Mouse (Mus musculus) lung, embryonic 14.5 days (tissue): ENCODE measurements around the gene Cops7b. TPM values are rescaled to one million over a fixed set of nuclear protein-coding genes. Genes with fewer than 3 reads are reported as not detected.
A peak's percentile ranks its signal among the peaks of the same experiment; 100 is the strongest.

Experiments
- ATAC-seq: fragments of 200-750 bp; cut with Nextera tagmentation; 2 replicates; pipeline ENCODE4 v1.8.0; 2017; ENCODE audit warnings: mild to moderate bottlenecking, moderate TSS enrichment, moderate library complexity; ENCODE audit not compliant: insufficient read depth
- DNase-seq: peaks from one replicate; pipeline ENCODE4 v3.0.0-alpha.2; 2015
- H3K27ac ChIP-seq: fragments of 300-500 bp; sonication (generic); 2 replicates; pipeline ENCODE4 v1.5.1; 2014; ENCODE audit warnings: low read depth, mild to moderate bottlenecking, moderate library complexity
- H3K27me3 ChIP-seq: fragments of 300-500 bp; sonication (generic); 2 replicates; pipeline ENCODE4 v1.6.1; 2014; ENCODE audit warnings: low read length, control low read depth; ENCODE audit not compliant: insufficient read depth
- H3K36me3 ChIP-seq: fragments of 300-500 bp; sonication (generic); 2 replicates; pipeline ENCODE4 v1.6.1; 2014; ENCODE audit warnings: control low read depth; ENCODE audit not compliant: insufficient read depth
- H3K4me1 ChIP-seq: fragments of 300-500 bp; sonication (generic); 2 replicates; pipeline ENCODE4 v1.6.1; 2014; ENCODE audit warnings: antibody characterized with exemption, control low read depth; ENCODE audit not compliant: insufficient read depth
- H3K4me2 ChIP-seq: fragments of 300-500 bp; sonication (generic); 2 replicates; pipeline ENCODE4 v1.6.1; 2014; ENCODE audit warnings: mild to moderate bottlenecking
- H3K4me3 ChIP-seq: fragments of 300-500 bp; sonication (generic); 2 replicates; pipeline ENCODE4 v1.5.1; 2014; ENCODE audit warnings: low read depth, low read length
- H3K9ac ChIP-seq: fragments of 300-500 bp; sonication (generic); 2 replicates; pipeline ENCODE4 v1.6.1; 2014
- H3K9me3 ChIP-seq: fragments of 300-500 bp; sonication (generic); 2 replicates; pipeline ENCODE4 v1.6.1; 2016; ENCODE audit warnings: low read depth, low read length, control low read depth
- CTCF ChIP-seq: IDR thresholded peaks from 2 replicates; pipeline ENCODE4 v1.5.1; 2016; ENCODE audit warnings: antibody characterized with exemption, low read depth
- WGBS: fragments of 180-500 bp; shearing (Covaris S2); extraction: QIAGEN DNeasy Blood & Tissue Kit; methylation state at CpG from one replicate; pipeline ENCODE4 v1.1.7; 2014; 5-methylcytosine and 5-hydroxymethylcytosine counted together
- polyA plus RNA-seq: library from polyadenylated mRNA; unstranded; fragments of >200 nt; fragmentation: Nextera tagmentation; extraction: Ambion mirVana; gene quantifications from 2 replicates; pipeline ENCODE4 v1.2.1, GENCODE M21; 2014

The Cops7b gene
- polyA plus RNA-seq, 1 experiment from 2014 or later: 38.0 TPM

DNA sequence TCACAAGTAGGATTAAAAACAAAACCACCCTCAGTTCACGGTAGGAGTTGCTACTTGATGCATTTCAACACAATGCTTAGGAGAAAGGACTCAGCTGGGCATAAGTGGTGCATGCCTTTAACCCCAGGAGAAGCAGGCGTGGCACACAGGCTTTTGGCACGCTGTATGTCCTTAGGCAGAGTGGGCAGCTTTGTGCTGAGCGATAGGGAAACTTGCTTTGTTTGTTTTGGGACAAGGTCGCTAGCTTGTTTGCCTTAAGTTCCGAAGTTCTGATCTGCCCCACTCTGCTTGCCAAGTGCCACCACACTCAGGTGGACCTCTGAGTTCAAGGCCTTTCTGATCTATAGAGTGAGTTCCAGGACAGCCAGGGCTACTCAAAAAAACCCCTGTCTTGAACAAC, 12.6 kb downstream of the Cops7b start:
- ATAC-seq: no peak
- Histone ChIP-seq H3K27me3 (no peaks in the 10 kb centered on the region), H3K4me3 (no peak overlapping the region), H3K9ac (no peak overlapping the region), H3K27ac (no peak overlapping the region), H3K4me1 (no peaks in the 10 kb centered on the region), H3K36me3 (peaks cover 68% of the 10 kb centered on the region), H3K9me3 (no peaks in the 10 kb centered on the region), H3K4me2 (no peak overlapping the region)
- DNase-seq: no peak
- TF ChIP-seq CTCF: no peak
- 76% methylated on average over 6 of the region's 6 CpGs for WGBS

DNA sequence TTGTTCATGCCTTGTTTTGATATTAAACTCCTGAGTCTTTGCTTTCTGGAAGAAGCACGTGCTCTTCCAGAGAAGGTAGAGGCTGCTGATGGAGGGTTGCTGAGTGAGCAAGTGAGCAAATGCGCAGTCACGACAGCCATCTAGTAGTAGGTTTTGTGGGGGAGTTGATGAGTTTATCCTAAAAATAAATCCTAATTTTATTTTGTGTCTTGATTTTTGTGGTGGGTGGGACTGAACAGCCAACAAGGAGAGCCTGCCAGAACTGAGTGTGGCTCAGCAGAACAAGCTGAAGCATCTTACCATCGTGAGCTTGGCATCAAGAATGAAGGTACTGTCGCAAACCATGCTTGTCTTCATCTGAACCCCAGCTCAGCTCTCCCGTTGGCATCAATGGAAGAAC, 13.8 kb downstream of the Cops7b start:
- peaks cover 72% of the 10 kb centered on the region for H3K36me3 ChIP-seq
- H3K27ac ChIP-seq: no peak overlapping the region
- H3K4me1 ChIP-seq: no peaks in the 10 kb centered on the region
- ATAC-seq (no peak), DNase-seq (no peak)
- no peaks in the 10 kb centered on the region for H3K27me3 ChIP-seq
- no peak overlapping the region for H3K4me2 ChIP-seq
- 89% methylated on average over 6 of the region's 6 CpGs for WGBS
- no peaks in the 10 kb centered on the region for H3K9me3 ChIP-seq
- H3K4me3 ChIP-seq: no peak overlapping the region
- H3K9ac ChIP-seq: no peak overlapping the region
- TF ChIP-seq CTCF: no peak

DNA sequence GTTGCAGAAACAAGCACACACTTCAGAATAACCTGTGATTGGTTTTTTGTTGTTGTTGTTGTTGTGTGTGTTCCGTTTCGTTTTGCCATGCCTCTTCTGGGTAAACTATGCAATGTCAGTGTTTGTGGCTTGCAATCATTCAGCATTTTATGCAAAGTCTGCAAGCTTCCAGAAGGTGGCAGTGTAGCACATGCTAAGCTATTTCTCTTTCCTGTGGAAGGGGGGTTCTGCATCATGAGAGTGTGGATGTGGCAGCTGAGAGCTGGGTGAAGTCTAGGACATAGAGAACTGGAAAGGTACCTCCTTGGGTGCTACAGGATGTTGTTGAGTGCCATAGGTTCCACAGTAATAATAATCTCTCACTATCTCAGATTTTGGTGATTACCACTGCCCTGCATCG, 15.8 kb downstream of the Cops7b start:
- Histone ChIP-seq H3K27ac (no peak overlapping the region), H3K9ac (no peak overlapping the region), H3K4me2 (no peak overlapping the region), H3K4me1 (no peaks in the 10 kb centered on the region), H3K27me3 (no peaks in the 10 kb centered on the region), H3K36me3 (peaks cover 77% of the 10 kb centered on the region), H3K4me3 (no peak overlapping the region), H3K9me3 (no peaks in the 10 kb centered on the region)
- peak; percentile 71 for DNase-seq
- ATAC-seq: no peak; the same call in 1 of the 2 replicates
- TF ChIP-seq CTCF: peak; percentile 66
- 76% methylated on average over 3 of the region's 3 CpGs for WGBS

GRCm38 (mm10) chr1:86600117-86600516, 17.4 kb downstream of the Cops7b start:
- Histone ChIP-seq H3K27me3 (no peaks in the 10 kb centered on the region), H3K36me3 (peaks cover 79% of the 10 kb centered on the region), H3K4me1 (no peaks in the 10 kb centered on the region), H3K9me3 (no peaks in the 10 kb centered on the region), H3K9ac (no peak overlapping the region), H3K4me2 (no peak overlapping the region), H3K27ac (no peak overlapping the region), H3K4me3 (no peak overlapping the region)
- TF ChIP-seq CTCF: no peak
- 82% methylated on average over 2 of the region's 2 CpGs for WGBS
- DNase-seq (no peak), ATAC-seq (no peak)

- 80% methylated on average over 1 of the region's 1 CpGs for WGBS
- Histone ChIP-seq H3K4me3 (no peak overlapping the region), H3K9me3 (no peaks in the 10 kb centered on the region), H3K36me3 (peaks cover 22% of the 10 kb centered on the region), H3K4me1 (no peaks in the 10 kb centered on the region), H3K9ac (no peak overlapping the region), H3K27me3 (no peaks in the 10 kb centered on the region), H3K4me2 (no peak overlapping the region), H3K27ac (no peak overlapping the region)
- ATAC-seq (no peak), DNase-seq (no peak)
- no peak for TF ChIP-seq CTCF
These were observed 28.2 kb downstream of the Cops7b start for GRCm38 (mm10) chr1:86610954-86611353.

DNA sequence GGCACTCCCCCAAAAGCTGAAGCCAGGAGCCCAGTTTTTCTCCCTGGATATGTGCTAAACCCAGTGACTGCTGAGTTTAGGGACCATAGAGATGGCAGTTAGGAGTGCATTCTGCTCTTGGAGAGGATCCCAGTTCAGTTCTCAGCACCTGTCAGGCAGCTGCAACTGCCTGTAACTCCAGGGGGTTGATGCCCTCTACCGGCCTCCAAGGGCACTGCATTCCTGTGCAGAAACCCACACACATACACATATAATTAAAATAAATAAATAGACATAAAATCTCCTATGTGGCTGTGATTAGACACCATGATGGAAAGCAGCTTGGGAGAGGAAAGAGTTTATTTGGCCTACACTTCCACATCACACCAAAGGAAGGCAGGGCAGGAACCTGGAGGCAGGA, 29.4 kb downstream of the Cops7b start:
- Histone ChIP-seq H3K27ac (no peak overlapping the region), H3K27me3 (no peaks in the 10 kb centered on the region), H3K9me3 (no peaks in the 10 kb centered on the region), H3K4me2 (no peak overlapping the region), H3K36me3 (peaks cover 12% of the 10 kb centered on the region; the same call in 1 of the 2 replicates), H3K9ac (no peak overlapping the region), H3K4me1 (no peaks in the 10 kb centered on the region), H3K4me3 (no peak overlapping the region)
- DNase-seq: no peak
- no peak for ATAC-seq
- TF ChIP-seq CTCF: no peak
- 57% methylated on average over 1 of the region's 1 CpGs for WGBS

DNA sequence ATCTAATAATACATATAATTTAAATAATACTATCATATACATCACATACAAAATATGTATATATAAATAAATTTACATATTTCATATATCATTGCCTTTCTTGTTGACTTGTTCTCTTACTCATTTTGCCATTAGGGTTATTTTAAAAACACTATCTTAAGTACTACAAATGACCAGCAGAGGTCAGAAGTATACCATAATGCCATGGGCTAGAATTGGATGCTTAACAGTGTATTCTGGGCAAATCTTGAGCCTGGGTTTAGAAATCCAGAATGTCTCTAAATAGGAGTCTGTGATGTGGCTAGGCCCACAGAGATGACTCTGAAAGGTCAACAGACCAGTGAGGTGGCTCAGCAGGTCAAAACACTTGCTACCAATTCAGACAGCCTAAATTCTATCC, 31.6 kb downstream of the Cops7b start:
- no peaks in the 10 kb centered on the region for H3K27me3 ChIP-seq
- no peaks in the 10 kb centered on the region for H3K9me3 ChIP-seq
- no peak overlapping the region for H3K27ac ChIP-seq
- H3K4me3 ChIP-seq: no peak overlapping the region
- H3K36me3 ChIP-seq: peaks cover 1% of the 10 kb centered on the region; the same call in 1 of the 2 replicates
- DNase-seq: peak; percentile 82
- H3K4me2 ChIP-seq: no peak overlapping the region
- TF ChIP-seq CTCF: peak; percentile 52
- ATAC-seq: 0 out of 2 replicates have a peak, but pooled peaks have one; percentile 28
- no peaks in the 10 kb centered on the region for H3K4me1 ChIP-seq
- H3K9ac ChIP-seq: no peak overlapping the region
